Mouse (Mus musculus) lung, postnatal 36 days (tissue): Measurements from ENCODE around the gene Gm38100.
A peak's percentile ranks its signal among the peaks of the same experiment; 100 is the strongest.

Experiments
- DNase-seq: peaks from one replicate; pipeline ENCODE4 v3.0.0; 2022; ENCODE audit warnings: mixed read lengths

The Gm38100 gene

GRCm38 (mm10) chr1:175920029-175920428, at the start of gene Gm38100:
Gene Gm38100, plus strand, starts transcription at chr1:175920329.
- no peak for DNase-seq

- no peak for DNase-seq
Measured at GRCm38 (mm10) chr1:175870716-175871115, 49.4 kb upstream of the Gm38100 start.

- DNase-seq = no peak
Measured at GRCm38 (mm10) chr1:175872028-175872816, 47.9 kb upstream of the Gm38100 start.

- DNase-seq = peak; percentile 92
Measured at GRCm38 (mm10) chr1:175880453-175881296, 39.5 kb upstream of the Gm38100 start, which contains the start of gene Exo1. Gene Exo1, plus strand, starts transcription at chr1:175880581.

GRCm38 (mm10) chr1:175883398-175883797, 36.7 kb upstream of the Gm38100 start:
- DNase-seq = no peak

- DNase-seq = no peak
Measured at GRCm38 (mm10) chr1:175893263-175893662, 26.9 kb upstream of the Gm38100 start.

GRCm38 (mm10) chr1:175893726-175894125, 26.4 kb upstream of the Gm38100 start:
- peak; percentile 77 for DNase-seq

- no peak for DNase-seq
Measured at GRCm38 (mm10) chr1:175911207-175911606, 8.9 kb upstream of the Gm38100 start.

- DNase-seq = no peak
Measured at GRCm38 (mm10) chr1:175912038-175912437, 8.1 kb upstream of the Gm38100 start.

- no peak for DNase-seq
Measured at GRCm38 (mm10) chr1:175913728-175914303, 6.3 kb upstream of the Gm38100 start.

- no peak for DNase-seq
Measured at GRCm38 (mm10) chr1:175921091-175921490, 962 bp downstream of the Gm38100 start.

- DNase-seq = peak; percentile 85
Measured at GRCm38 (mm10) chr1:175923848-175924787, 4.0 kb downstream of the Gm38100 start.

GRCm38 (mm10) chr1:175931391-175931790, 11.3 kb downstream of the Gm38100 start:
- DNase-seq = no peak

GRCm38 (mm10) chr1:175936282-175936737, 16.2 kb downstream of the Gm38100 start:
- DNase-seq = peak; percentile 80

- no peak for DNase-seq
Measured at GRCm38 (mm10) chr1:175938731-175939130, 18.6 kb downstream of the Gm38100 start.

GRCm38 (mm10) chr1:175943168-175943567, 23.0 kb downstream of the Gm38100 start:
- no peak for DNase-seq

- DNase-seq = no peak
Measured at GRCm38 (mm10) chr1:175946718-175947315, 26.7 kb downstream of the Gm38100 start.

- DNase-seq = no peak
Measured at GRCm38 (mm10) chr1:175950421-175950820, 30.3 kb downstream of the Gm38100 start.

GRCm38 (mm10) chr1:175950851-175951250, 30.7 kb downstream of the Gm38100 start:
- DNase-seq = no peak

- DNase-seq = no peak
Measured at GRCm38 (mm10) chr1:175961786-175962185, 41.7 kb downstream of the Gm38100 start.

- no peak for DNase-seq
Measured at GRCm38 (mm10) chr1:175967004-175967745, 47.0 kb downstream of the Gm38100 start.
